27 mouse cellular contexts compared by ENCODE assay signal in genomic region chr11:32589791-32590190, GRCm38 (mm10). TPM values are rescaled to one million over a fixed set of nuclear protein-coding genes. Genes with fewer than 3 reads are reported as not detected.
DNase-seq lines count a peak whose midpoint lies in the region; ATAC-seq lines count a peak whose summit lies in the region.
"Had no signal": no experiment of that assay in that cellular context is flagged by ENCODE, and none has a peak within 500 bp of the region (broad histone marks: within the 10 kb centered on the region; RNA-seq: fewer than 3 reads in every experiment).

No protein-coding gene starts in this region.

- H3K4me3 ChIP-seq in midbrain, embryonic 11.5 days (ENCODE audit: low read depth, low read length): no peak overlapping the region
- H3K4me3 ChIP-seq in midbrain, embryonic 10.5 days: no peak overlapping the region
- H3K4me3 ChIP-seq: embryonic facial prominence, embryonic 10.5 days; forebrain, embryonic 15.5 days; heart, embryonic 13.5 days; hindbrain, embryonic 13.5 days; limb, embryonic 15.5 days; lung, embryonic 15.5 days; myocyte; neural tube, embryonic 13.5 days had no signal

- ATAC-seq in midbrain, embryonic 11.5 days (ENCODE audit: low FRiP score): no peak
- no peak for ATAC-seq in frontal cortex, adult (ENCODE audit: low TSS enrichment)
- ATAC-seq in megakaryocyte, adult 5-6 weeks (ENCODE audit: poor library complexity, severe bottlenecking): no peak
- ATAC-seq: forebrain, embryonic 15.5 days; midbrain, embryonic 16.5 days had no signal

- 92% methylated on average over 8 of the region's 8 CpGs for WGBS in midbrain, embryonic 11.5 days
- 94% methylated on average over 8 of the region's 8 CpGs for WGBS in midbrain, embryonic 10.5 days

- H3K9me3 ChIP-seq in midbrain, embryonic 11.5 days (ENCODE audit: control insufficient read depth, low read length): no peaks in the 10 kb centered on the region
- no peaks in the 10 kb centered on the region for H3K9me3 ChIP-seq in midbrain, embryonic 10.5 days (replicated peaks)
- H3K9me3 ChIP-seq: forebrain, embryonic 15.5 days; hindbrain, embryonic 13.5 days; limb, embryonic 15.5 days; lung, embryonic 15.5 days; neural tube, embryonic 13.5 days had no signal

- H3K27ac ChIP-seq in midbrain, embryonic 11.5 days (ENCODE audit: low read depth, low read length): no peak overlapping the region
- H3K27ac ChIP-seq in midbrain, embryonic 10.5 days (replicated peaks): no peak overlapping the region
- H3K27ac ChIP-seq: embryonic facial prominence, embryonic 10.5 days; forebrain, embryonic 15.5 days; heart, embryonic 13.5 days; hindbrain, embryonic 13.5 days; limb, embryonic 15.5 days; liver, embryonic 14.5 days; lung, embryonic 15.5 days; neural tube, embryonic 13.5 days; stomach, postnatal 0 days had no signal

- H3K9ac ChIP-seq in midbrain, embryonic 11.5 days (ENCODE audit: low read length): no peak overlapping the region
- H3K9ac ChIP-seq: forebrain, embryonic 15.5 days; heart, embryonic 13.5 days; limb, embryonic 15.5 days; liver, embryonic 14.5 days; lung, embryonic 15.5 days had no signal

- H3K4me1 ChIP-seq in midbrain, embryonic 11.5 days (ENCODE audit: control insufficient read depth, insufficient read depth, low read length): no peaks in the 10 kb centered on the region
- peaks cover 13% of the 10 kb centered on the region for H3K4me1 ChIP-seq in midbrain, embryonic 10.5 days
- H3K4me1 ChIP-seq: hindbrain, embryonic 13.5 days; lung, embryonic 15.5 days had no signal

- H3K4me2 ChIP-seq in midbrain, embryonic 11.5 days: no peak overlapping the region
- H3K4me2 ChIP-seq: forebrain, embryonic 15.5 days; heart, embryonic 13.5 days; hindbrain, embryonic 13.5 days; limb, embryonic 15.5 days; lung, embryonic 15.5 days; neural tube, embryonic 13.5 days had no signal

- no peaks in the 10 kb centered on the region for H3K27me3 ChIP-seq in midbrain, embryonic 11.5 days (ENCODE audit: control insufficient read depth, insufficient read depth, low read length)
- H3K27me3 ChIP-seq in midbrain, embryonic 10.5 days (ENCODE audit: low read depth, poor library complexity, severe bottlenecking): no peaks in the 10 kb centered on the region
- H3K27me3 ChIP-seq: forebrain, embryonic 15.5 days; hindbrain, embryonic 13.5 days; limb, embryonic 15.5 days; lung, embryonic 15.5 days; neural tube, embryonic 13.5 days had no signal

- DNase-seq in midbrain, embryonic 11.5 days (ENCODE audit: low spot score, missing footprints): peak; percentile 28
- DNase-seq in midbrain, embryonic 10.5 days (ENCODE audit: low spot score): no peak
- DNase-seq in cerebellum, adult 9-10 months: peak; percentile 88
- DNase-seq in gastrocnemius, adult 18-20 months (ENCODE audit: low spot score): peak; percentile 67
- peak; percentile 62 for DNase-seq in skeletal muscle tissue, adult 2 months (ENCODE audit: low read depth, low spot score)
- no peak for DNase-seq in embryo, embryonic 10 days (ENCODE audit: low spot score)
- DNase-seq: adrenal gland, postnatal 36 days; kidney, adult 8-10 months; kidney, postnatal 25 days; layer of hippocampus, postnatal 36 days; lung, postnatal 36 days; thymus, adult 2 months had no signal

- H3K36me3 ChIP-seq in midbrain, embryonic 11.5 days (ENCODE audit: control insufficient read depth, insufficient read depth, low read length): no peaks in the 10 kb centered on the region
- H3K36me3 ChIP-seq in midbrain, embryonic 10.5 days: no peaks in the 10 kb centered on the region
- H3K36me3 ChIP-seq: embryonic facial prominence, embryonic 10.5 days; forebrain, embryonic 15.5 days; hindbrain, embryonic 13.5 days; limb, embryonic 15.5 days; lung, embryonic 15.5 days; neural tube, embryonic 13.5 days had no signal

RNA-seq across cellular contexts. Expression of gene Fbxw11, which starts 52.7 kb away (rescaled TPM):
- 104 TPM in 2 replicates for polyA plus RNA-seq in midbrain, embryonic 11.5 days (2014; fragmentation: Nextera tagmentation; extraction: Ambion mirVana)
- 93.9 and 102 TPM in 2 replicates for polyA plus RNA-seq in midbrain, embryonic 10.5 days (2016; fragmentation: Nextera tagmentation; extraction: Ambion mirVana)
- 10 to 100 TPM; 55.5 to 66.3 TPM for total RNA-seq in gastrocnemius, adult 18-20 months (2021)
- 30.0 and 30.4 TPM in 2 replicates for total RNA-seq in megakaryocyte, adult 5-6 weeks (2015)
- total RNA-seq in megakaryocyte, adult 5-6 weeks (2017): 47.0 and 52.8 TPM in 2 replicates

RNA-seq across cellular contexts. Expression of gene Stk10, which starts 56.7 kb away (rescaled TPM):
- 0.58 and 0.67 TPM in 2 replicates for polyA plus RNA-seq in midbrain, embryonic 11.5 days (2014; fragmentation: Nextera tagmentation; extraction: Ambion mirVana)
- 1.5 and 2.1 TPM in 2 replicates for polyA plus RNA-seq in midbrain, embryonic 10.5 days (2016; fragmentation: Nextera tagmentation; extraction: Ambion mirVana)
- 1 to 10 TPM; 2.2 to 4.4 TPM for total RNA-seq in gastrocnemius, adult 18-20 months (2021)
- total RNA-seq in megakaryocyte, adult 5-6 weeks (2015): 88.8 and 98.5 TPM in 2 replicates
- 115 and 125 TPM in 2 replicates for total RNA-seq in megakaryocyte, adult 5-6 weeks (2017)

RNA-seq across cellular contexts. Expression of gene Efcab9, which starts 57.9 kb away (rescaled TPM):
- polyA plus RNA-seq in midbrain, embryonic 11.5 days (2014; fragmentation: Nextera tagmentation; extraction: Ambion mirVana): 0.23 TPM in 1 of 2 replicates, not detected in the other
- polyA plus RNA-seq in midbrain, embryonic 10.5 days (2016; fragmentation: Nextera tagmentation; extraction: Ambion mirVana): 0.32 TPM in 1 of 2 replicates, not detected in the other
- 1 to 10 TPM; 1.8 to 2.6 TPM for total RNA-seq in gastrocnemius, adult 18-20 months (2021)
- total RNA-seq in megakaryocyte, adult 5-6 weeks (2015): 0.20 and 2.2 TPM in 2 replicates
- 1.6 and 2.0 TPM in 2 replicates for total RNA-seq in megakaryocyte, adult 5-6 weeks (2017)
- total RNA-seq: common myeloid progenitor, adult 5-6 weeks; megakaryocyte-erythroid progenitor cell, adult 5-6 weeks had no signal
- polyA plus RNA-seq: embryonic facial prominence, embryonic 10.5 days; hindbrain, embryonic 13.5 days; limb, embryonic 15.5 days; midbrain, embryonic 16.5 days had no signal

Comparison
In these comparisons a context has a peak if more than half of its experiments do, and no peak if none do; other contexts are left out.
1. DNase-seq: peak in midbrain, embryonic 11.5 days (single experiment), cerebellum, adult 9-10 months (single experiment), gastrocnemius, adult 18-20 months (single experiment) and skeletal muscle tissue, adult 2 months (single experiment); none in midbrain, embryonic 10.5 days (single experiment) and embryo, embryonic 10 days (single experiment).
2. RNA of gene Stk10, which starts 56.7 kb away (total RNA-seq): 88.8 to 125 TPM in megakaryocyte, adult 5-6 weeks; 2.2 to 4.4 TPM in gastrocnemius, adult 18-20 months; every median in the first group is over 10 times any median in the second.